Mouse (Mus musculus) gastrocnemius, adult 8-10 months (tissue): Measurements from ENCODE around the gene Lrrc29. TPM values are rescaled to one million over a fixed set of nuclear protein-coding genes. Genes with fewer than 3 reads are reported as not detected.
A peak's percentile ranks its signal among the peaks of the same experiment; 100 is the strongest.

Experiments
- DNase-seq, 2 experiments: peaks; one replicate each; pipeline ENCODE4 v3.0.0; 2022; ENCODE audit warnings: low spot score in 2 of 2
- microRNA-seq: library from miRNA; unstranded; fragments of <30 nt; microRNA quantifications from one replicate; pipeline ENCODE4 v1.2.0, GENCODE M21; 2022
- total RNA-seq, 4 experiments: library from RNA; stranded (reverse); gene quantifications; 2 replicates each; pipeline ENCODE4 v1.2.4; 2022

The Lrrc29 gene
- total RNA-seq, 4 experiments from 2014 or later, result 0.82 to 1.3 (median 1.0) TPM

GRCm38 (mm10) chr8:105266775-105267174 is 59.3 kb downstream of the Lrrc29 start:
- no peak for DNase-seq

GRCm38 (mm10) chr8:105265128-105265527 is 61.0 kb downstream of the Lrrc29 start:
- no peak for DNase-seq

GRCm38 (mm10) chr8:105264024-105264982 is 61.8 kb downstream of the Lrrc29 start, which contains the start of the genes Tradd and Fbxl8:
Tradd (minus strand) TSS chr8:105264609.
Fbxl8 (plus strand) TSS chr8:105264648.
- DNase-seq, result peak; percentile 52 to 57

GRCm38 (mm10) chr8:105263244-105263912 is 62.7 kb downstream of the Lrrc29 start:
- no peak for DNase-seq

Small RNAs within 50 kb of the gene (microRNA-seq; reads per million reads assigned to microRNA genes)
- gene Gm27320, result not detected
- 2,559 reads per million, percentile 87 among the genes with 10 or more reads in this experiment for gene Mir328

Other genes with a start within 250 kb of the Lrrc29 start
- not detected for gene Ces3b, start 242.5 kb downstream of the Lrrc29 start, total RNA-seq
- not detected for gene Ces4a, start 194.5 kb downstream of the Lrrc29 start, total RNA-seq
- gene Cbfb, start 155.6 kb downstream of the Lrrc29 start, total RNA-seq, result 10 to 100 TPM; 87.8 to 96.8 (median 94.6) TPM
- gene D230025D16Rik, start 101.1 kb downstream of the Lrrc29 start, total RNA-seq, result 10 to 100 TPM; 24.7 to 38.2 (median 32.9) TPM
- gene B3gnt9, start 71.1 kb downstream of the Lrrc29 start, total RNA-seq, result 1 to 10 TPM; 1.1 to 1.7 (median 1.4) TPM
- 1 to 10 TPM; 2.3 to 4.2 (median 3.1) TPM for gene Tradd, start 61.7 kb downstream of the Lrrc29 start, total RNA-seq
- 1 to 10 TPM in 2 of 4 experiments, under 1 TPM in 2; 0.36 to 1.3 (median 0.94) TPM for gene Fbxl8, start 61.6 kb downstream of the Lrrc29 start, total RNA-seq
- gene Hsf4, start 56.5 kb downstream of the Lrrc29 start, total RNA-seq, result 10 to 100 TPM in 2 of 4 experiments, 1 to 10 TPM in 2; 8.8 to 12.6 (median 10.9) TPM
- 10 to 100 TPM; 30.0 to 40.5 (median 34.4) TPM for gene Nol3, start 50.1 kb downstream of the Lrrc29 start, total RNA-seq
- under 1 TPM; 0.27 to 0.65 (median 0.42) TPM for gene 4931428F04Rik, start 36.4 kb downstream of the Lrrc29 start, total RNA-seq
- gene Exoc3l, start 30.2 kb downstream of the Lrrc29 start, total RNA-seq, result 1 to 10 TPM in 2 of 4 experiments, under 1 TPM in 2; 0.94 to 2.5 (median 1.4) TPM
- gene E2f4, start 28.6 kb downstream of the Lrrc29 start, total RNA-seq, result 10 to 100 TPM; 28.1 to 37.8 (median 33.7) TPM
- 1 to 10 TPM in 3 of 4 experiments, under 1 TPM in 1; 0.99 to 2.7 (median 1.4) TPM for gene Elmo3, start 20.7 kb downstream of the Lrrc29 start, total RNA-seq
- 10 to 100 TPM; 20.9 to 24.2 (median 22.9) TPM for gene Tmem208, start 76 bp upstream of the Lrrc29 start, total RNA-seq
- 10 to 100 TPM; 21.1 to 28.8 (median 23.9) TPM for gene Fhod1, start 21.7 kb upstream of the Lrrc29 start, total RNA-seq
- gene Slc9a5, start 22.6 kb upstream of the Lrrc29 start, total RNA-seq, result under 1 TPM; 0.38 to 0.65 (median 0.52) TPM
- under 1 TPM in 1 of 4 experiments, not detected in 3; 0.12 TPM for gene Plekhg4, start 47.0 kb upstream of the Lrrc29 start, total RNA-seq
- under 1 TPM in 2 of 4 experiments, not detected in 2; 0.08 to 0.49 TPM for gene Kctd19, start 87.2 kb upstream of the Lrrc29 start, total RNA-seq
- gene Lrrc36, start 87.3 kb upstream of the Lrrc29 start, total RNA-seq, result under 1 TPM in 2 of 4 experiments, not detected in 2; 0.70 TPM
- gene Tppp3, start 145.2 kb upstream of the Lrrc29 start, total RNA-seq, result 10 to 100 TPM; 22.7 to 38.8 (median 34.2) TPM
- gene Zdhhc1, start 170.6 kb upstream of the Lrrc29 start, total RNA-seq, result 10 to 100 TPM; 10.3 to 11.7 (median 11.4) TPM
- under 1 TPM in 2 of 4 experiments, not detected in 2; 0.12 to 0.62 TPM for gene Hsd11b2, start 192.5 kb upstream of the Lrrc29 start, total RNA-seq
- 10 to 100 TPM; 42.2 to 45.3 (median 44.1) TPM for gene Atp6v0d1, start 239.8 kb upstream of the Lrrc29 start, total RNA-seq